In genomic region chr7:127750131-127751127, GRCm38 (mm10) we compare ENCODE assay signal across 11 mouse cellular contexts. TPM values are rescaled to one million over a fixed set of nuclear protein-coding genes. Genes with fewer than 3 reads are reported as not detected.
DNase-seq lines count a peak whose midpoint lies in the region; ATAC-seq lines count a peak whose summit lies in the region.
"Had no signal": no experiment of that assay in that cellular context is flagged by ENCODE, and none has a peak within 500 bp of the region (broad histone marks: within the 10 kb centered on the region; RNA-seq: fewer than 3 reads in every experiment).

No protein-coding gene starts in this region.

- peak; percentile 59 for ATAC-seq in cerebellum, adult (ENCODE audit: insufficient number of reproducible peaks, low FRiP score, low TSS enrichment)

- peaks cover 82% of the 10 kb centered on the region for H3K36me3 ChIP-seq in limb, embryonic 10.5 days

- peaks cover 36% of the 10 kb centered on the region for H3K4me1 ChIP-seq in limb, embryonic 10.5 days

- DNase-seq in cerebellum, adult 11 months: no peak
- peak; percentile 73 for DNase-seq in layer of hippocampus, adult 9-11 months
- DNase-seq in layer of hippocampus, adult 9-10 months (ENCODE audit: low spot score): no peak
- DNase-seq in cerebellum, adult 8-10 months: peak; percentile 42
- DNase-seq in limb, embryonic 10.5 days (ENCODE audit: low spot score): no peak
- DNase-seq in urinary bladder, postnatal 36 days (ENCODE audit: low spot score in 2 of 2): no peak
- DNase-seq in c-Kit-positive CD71-positive TER-119-positive erythroid progenitor cells, embryonic 14.5 days (ENCODE audit: low spot score): no peak

- 88% methylated on average over 19 of the region's 19 CpGs for WGBS in limb, embryonic 10.5 days

- H3K9me3 ChIP-seq in limb, embryonic 10.5 days (replicated peaks): no peaks in the 10 kb centered on the region
- H3K9me3 ChIP-seq: stomach, embryonic 15.5 days had no signal

- H3K27me3 ChIP-seq in limb, embryonic 10.5 days (ENCODE audit: low read depth, poor library complexity, severe bottlenecking): no peaks in the 10 kb centered on the region
- H3K27me3 ChIP-seq: stomach, embryonic 15.5 days had no signal

- no peak overlapping the region for H3K27ac ChIP-seq in limb, embryonic 10.5 days
- H3K27ac ChIP-seq: stomach, embryonic 15.5 days had no signal

- H3K4me3 ChIP-seq in limb, embryonic 10.5 days: 0 out of 2 replicates have a peak overlapping the region, but pooled peaks have one; percentile 4
- H3K4me3 ChIP-seq: myocyte; stomach, embryonic 15.5 days had no signal

RNA-seq across cellular contexts. Expression of gene Fbxl19, which starts 6.1 kb away (rescaled TPM):
- polyA plus RNA-seq in limb, embryonic 10.5 days (2016; fragmentation: Nextera tagmentation; extraction: Ambion mirVana): 9.4 and 10.8 TPM in 2 replicates

RNA-seq across cellular contexts. Expression of gene Ctf2, which starts 18.5 kb away (rescaled TPM):
- 0.28 and 0.73 TPM in 2 replicates for polyA plus RNA-seq in limb, embryonic 10.5 days (2016; fragmentation: Nextera tagmentation; extraction: Ambion mirVana)
- polyA plus RNA-seq: liver, adult 2 months had no signal

RNA-seq across cellular contexts. Expression of gene Orai3, which starts 19.2 kb away (rescaled TPM):
- polyA plus RNA-seq in limb, embryonic 10.5 days (2016; fragmentation: Nextera tagmentation; extraction: Ambion mirVana): 15.2 and 16.0 TPM in 2 replicates

RNA-seq across cellular contexts. Expression of gene Setd1a, which starts 26.0 kb away (rescaled TPM):
- polyA plus RNA-seq in limb, embryonic 10.5 days (2016; fragmentation: Nextera tagmentation; extraction: Ambion mirVana): 21.9 and 24.2 TPM in 2 replicates

RNA-seq across cellular contexts. Expression of gene Gm49388, which starts 35.0 kb away (rescaled TPM):
- polyA plus RNA-seq in limb, embryonic 10.5 days (2016; fragmentation: Nextera tagmentation; extraction: Ambion mirVana): not detected in 2 replicates
- polyA plus RNA-seq: liver, adult 2 months; stomach, embryonic 15.5 days had no signal

Comparison
In these comparisons a context has a peak if more than half of its experiments do, and no peak if none do; other contexts are left out.
1. DNase-seq: peak in layer of hippocampus, adult 9-11 months (single experiment) and cerebellum, adult 8-10 months (single experiment); none in cerebellum, adult 11 months (single experiment), layer of hippocampus, adult 9-10 months (single experiment), limb, embryonic 10.5 days (single experiment), urinary bladder, postnatal 36 days (0 of 2) and c-Kit-positive CD71-positive TER-119-positive erythroid progenitor cells, embryonic 14.5 days (single experiment).